Mouse (Mus musculus) embryonic fibroblast, embryonic 13.5 days (primary cell): ENCODE measurements around the gene Rab22a.

Experiments used
- CTCF ChIP-seq: IDR thresholded peaks from 2 replicates; pipeline ENCODE4 v1.5.1; 2011; ENCODE audit warnings: mild to moderate bottlenecking, control low read depth, low read length, moderate library complexity, borderline replicate concordance; ENCODE audit not compliant: insufficient read depth
- POLR2A ChIP-seq: IDR thresholded peaks from 2 replicates; pipeline ENCODE4 v1.6.1; 2011; ENCODE audit warnings: low read depth, mild to moderate bottlenecking, control low read depth, low read length, moderate library complexity

- TF ChIP-seq CTCF (no peak), POLR2A (no peak)
Observed at GRCm38 (mm10) chr2:173647197-173647911, 12.2 kb upstream of the Rab22a start.
